Mouse (Mus musculus) granulocyte monocyte progenitor cell, adult 5-6 weeks (primary cell): Measurements from ENCODE around the gene Ipo8. TPM values are rescaled to one million over a fixed set of nuclear protein-coding genes. Genes with fewer than 3 reads are reported as not detected.
A peak's percentile ranks its signal among the peaks of the same experiment; 100 is the strongest.

Experiments used
- ATAC-seq: replicated peaks from 2 replicates; pipeline ENCODE4 v1.8.0; 2016; ENCODE audit warnings: mild to moderate bottlenecking, moderate TSS enrichment, inconsistent platforms; ENCODE audit not compliant: poor library complexity, severe bottlenecking
- total RNA-seq, 2 experiments: library from RNA; stranded (forward) in 1 of 2; stranded (reverse) in 1 of 2; fragments of 200-712, 200-1000 nt in 1 of 2; fragments of >200 nt in 1 of 2; fragmentation: Nextera tagmentation in 1 of 2; gene quantifications; 2 replicates each; pipeline ENCODE4 v1.2.3; 2014 to 2017

The Ipo8 gene
- total RNA-seq (2014; fragmentation: Nextera tagmentation) (26.3 and 36.3 TPM in 2 replicates), total RNA-seq (2017) (38.5 and 40.4 TPM in 2 replicates)

DNA sequence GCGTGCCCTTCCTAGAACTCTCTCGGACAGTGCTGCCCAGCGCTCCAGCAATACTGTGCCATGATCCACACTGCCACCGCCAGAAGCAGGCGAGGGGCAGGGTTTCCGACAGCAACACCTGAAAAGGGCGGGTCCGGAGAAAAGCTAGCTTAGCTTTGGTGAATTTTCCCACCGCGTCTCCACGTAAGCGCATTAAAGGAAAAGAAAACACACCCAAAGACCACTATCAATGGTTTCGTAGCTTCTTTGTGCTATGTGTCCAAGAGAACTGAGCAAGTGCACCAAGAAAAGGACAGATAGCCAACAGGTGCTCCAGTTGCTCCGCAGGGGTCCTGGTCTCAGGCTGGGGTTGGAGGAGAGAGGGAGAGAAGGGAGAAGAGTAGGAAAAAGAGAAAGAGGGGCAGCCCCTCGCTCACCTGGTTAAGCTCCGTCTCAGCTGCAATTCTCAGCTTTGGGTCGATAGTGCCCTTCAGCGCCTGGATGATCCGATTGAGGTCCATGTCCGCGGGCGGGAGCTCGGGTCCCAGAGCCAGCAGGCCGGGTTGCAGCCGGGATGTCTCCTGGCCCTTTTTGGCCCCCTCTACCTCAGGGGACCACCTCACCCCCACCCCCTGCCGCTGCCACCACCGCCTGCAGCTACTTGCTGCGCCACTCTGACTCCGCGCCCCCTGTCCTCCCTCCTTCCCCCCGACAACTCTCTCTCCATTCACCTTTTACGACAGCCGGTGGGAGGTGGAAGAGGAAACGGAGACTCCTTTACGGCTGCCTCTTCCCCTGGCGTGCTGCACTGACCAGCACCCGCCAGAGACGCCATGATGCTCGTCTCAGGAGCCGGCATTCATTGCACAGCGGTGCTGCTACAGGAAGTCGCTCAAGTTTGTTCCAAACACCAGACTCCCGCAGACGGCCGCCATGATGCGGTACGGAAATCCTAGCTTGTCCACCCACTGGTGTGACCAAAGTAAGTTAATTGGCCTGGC lies at the start of gene Ipo8:
TSS of gene Ipo8 (minus strand) at position 720 of the 980 bp plus-strand sequence.
- peak; percentile 98 for ATAC-seq

DNA sequence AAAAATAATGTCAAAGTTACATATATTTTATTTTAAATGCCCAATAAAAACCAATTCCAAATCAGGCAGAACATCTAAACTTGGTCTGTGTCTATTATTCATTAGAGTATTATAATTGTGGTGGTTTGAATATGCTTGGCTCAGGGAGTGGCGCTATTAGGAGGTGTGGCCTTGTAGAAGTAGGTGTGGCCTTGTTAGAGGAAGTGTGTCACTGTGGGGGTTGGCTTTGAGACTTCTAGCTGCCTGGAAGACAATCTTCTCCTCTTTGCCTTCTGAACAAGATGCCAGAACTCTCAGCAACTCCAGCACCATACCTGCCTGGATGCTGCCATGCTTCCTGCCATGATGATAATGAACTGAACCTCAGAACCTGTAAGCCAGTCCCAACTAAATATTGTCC lies 42.6 kb upstream of the Ipo8 start:
- no peak for ATAC-seq

DNA sequence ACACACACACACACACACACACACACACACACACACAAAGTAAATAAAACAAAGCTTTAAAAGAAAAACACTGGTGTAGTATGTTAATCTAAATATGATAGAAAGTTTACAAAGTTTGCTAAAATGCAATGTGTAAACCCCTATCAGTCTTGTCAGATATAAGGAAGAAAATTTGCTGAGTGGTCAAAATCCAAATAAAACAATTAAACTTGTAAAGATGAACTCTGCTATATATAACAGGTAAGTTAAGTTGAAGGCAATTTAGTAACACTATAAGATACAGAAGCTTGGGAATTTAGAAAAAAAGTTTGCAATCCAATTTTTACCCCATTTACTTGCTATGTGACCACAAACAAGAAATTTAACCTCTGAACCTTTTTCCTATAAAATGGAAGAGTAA lies 14.4 kb upstream of the Ipo8 start:
- ATAC-seq = no peak

DNA sequence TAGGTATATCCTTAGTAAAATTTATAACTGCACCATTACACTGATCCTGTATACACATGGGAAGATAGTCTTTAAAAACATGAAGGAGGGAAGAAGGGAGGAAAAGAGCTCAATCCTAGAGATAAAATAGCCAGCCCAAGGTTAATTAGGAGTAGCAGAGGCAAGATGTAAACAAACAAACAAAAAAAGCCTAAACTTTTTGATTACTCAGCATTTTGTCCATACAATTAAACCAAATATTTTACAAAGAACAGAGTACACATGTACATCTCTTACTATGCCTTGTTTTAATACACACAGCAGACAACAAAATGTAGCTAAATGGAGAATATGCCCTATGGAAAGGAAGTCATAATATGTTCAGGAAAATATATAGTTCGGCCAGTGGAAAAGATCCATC lies 10.5 kb upstream of the Ipo8 start:
- no peak for ATAC-seq

DNA sequence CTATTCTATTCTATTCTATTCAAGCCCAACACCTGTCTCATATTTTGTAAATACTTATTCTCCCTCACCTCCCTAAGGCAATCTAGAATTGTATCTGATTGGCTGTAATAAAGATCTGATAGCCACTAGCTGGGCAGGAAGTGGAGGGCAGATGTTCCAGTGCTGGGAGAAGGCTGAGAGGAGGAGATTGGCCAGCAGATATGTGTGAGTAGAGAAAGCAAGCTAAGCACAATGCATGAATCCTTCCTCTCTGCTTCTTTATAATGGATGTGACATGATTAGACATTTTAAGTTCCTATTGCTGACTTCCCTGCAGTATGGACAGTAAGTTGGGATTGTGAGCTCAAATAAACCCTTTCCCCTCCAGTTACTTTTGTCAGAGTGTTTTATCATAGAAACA lies 7.2 kb upstream of the Ipo8 start:
- ATAC-seq = no peak

DNA sequence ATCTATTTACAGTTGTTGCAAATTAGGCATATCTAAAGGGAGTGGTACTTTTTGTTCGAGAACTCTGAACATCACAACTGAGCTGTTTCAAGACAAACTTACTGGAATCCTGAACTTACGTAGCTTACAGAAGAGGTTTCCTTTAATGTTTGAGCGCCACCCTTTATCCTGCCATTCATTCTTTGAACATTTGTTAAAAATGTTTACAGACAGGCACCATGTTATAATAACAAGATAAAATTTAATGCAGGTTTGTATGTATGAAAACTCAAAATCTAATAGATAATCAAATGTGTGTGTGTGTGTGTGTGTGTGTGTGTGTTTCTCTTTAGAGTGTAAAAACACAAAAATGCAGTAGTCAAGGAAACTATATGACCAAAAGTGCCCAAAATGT lies 458 bp upstream of the Ipo8 start:
- no peak for ATAC-seq

DNA sequence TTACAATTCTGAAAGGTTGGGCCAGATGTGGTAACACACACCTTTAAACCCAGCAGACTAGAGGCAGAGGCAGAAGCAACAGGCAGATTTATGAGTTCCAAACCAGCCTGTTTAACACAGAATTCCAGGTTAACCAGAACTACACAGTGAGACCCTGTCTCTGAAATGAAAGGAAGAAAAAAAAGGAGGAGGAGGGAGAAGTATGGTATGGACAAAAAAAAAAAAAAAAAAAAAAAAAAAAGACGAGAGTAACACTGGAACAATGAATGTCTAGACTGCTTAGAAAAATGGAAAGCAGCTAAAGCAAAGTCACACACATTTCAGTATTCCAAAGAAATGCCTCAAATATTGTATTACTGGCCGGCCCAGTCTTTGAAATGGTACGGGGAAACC lies 916 bp downstream of the Ipo8 start:
- ATAC-seq = no peak

DNA sequence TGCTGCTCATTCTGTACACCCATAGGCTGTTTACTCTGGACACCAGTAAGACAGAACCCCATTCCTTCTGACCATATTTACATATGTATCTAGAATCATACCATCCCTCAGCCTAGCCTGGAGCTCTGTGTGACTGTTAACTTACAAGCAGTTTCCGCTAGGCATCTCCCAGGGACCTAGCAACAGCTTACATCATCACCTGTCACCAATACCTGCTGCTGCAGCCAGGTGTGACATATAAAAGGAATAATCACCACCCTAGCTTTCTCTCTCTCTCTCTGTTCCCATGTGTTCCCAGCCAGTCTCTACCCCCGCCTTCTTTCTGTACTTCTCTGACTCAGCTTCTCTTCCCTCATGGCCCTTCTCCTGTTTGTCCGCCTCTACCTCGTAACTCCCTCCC lies 5.1 kb downstream of the Ipo8 start:
- no peak for ATAC-seq

DNA sequence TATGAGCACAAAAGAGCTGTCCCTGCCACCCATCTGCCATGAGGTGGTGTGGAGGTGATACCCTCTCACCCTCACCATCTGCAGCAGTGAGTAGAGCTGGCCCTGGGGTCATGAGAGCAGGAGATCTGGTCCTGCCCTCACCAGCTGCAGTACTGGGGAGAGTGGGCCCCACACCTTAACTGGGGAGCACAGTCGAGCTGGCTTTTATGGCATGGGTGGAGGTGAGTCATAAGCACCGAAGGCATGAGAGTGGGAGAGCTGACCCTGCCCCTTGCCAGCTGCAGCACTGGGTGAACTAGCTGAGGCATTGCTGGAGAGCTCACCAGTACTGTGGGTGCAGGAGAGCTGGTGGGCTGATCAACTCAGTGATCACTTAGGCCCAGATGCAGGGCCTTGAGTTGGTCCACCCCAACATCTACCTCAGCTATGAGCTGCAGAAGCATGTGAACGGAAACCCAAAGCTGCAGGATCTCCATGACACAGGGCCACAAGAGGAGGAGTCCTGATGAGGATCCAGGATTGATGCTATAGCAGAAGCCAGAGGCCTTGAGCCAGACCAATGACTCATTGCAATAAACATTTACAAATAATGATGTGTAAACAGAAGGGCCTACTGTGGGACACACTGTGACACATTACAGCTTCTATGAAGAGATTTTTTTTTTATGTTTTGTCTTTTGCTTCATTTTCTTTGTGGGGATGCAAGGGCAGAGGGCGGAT lies 12.5 kb downstream of the Ipo8 start:
- ATAC-seq = no peak

DNA sequence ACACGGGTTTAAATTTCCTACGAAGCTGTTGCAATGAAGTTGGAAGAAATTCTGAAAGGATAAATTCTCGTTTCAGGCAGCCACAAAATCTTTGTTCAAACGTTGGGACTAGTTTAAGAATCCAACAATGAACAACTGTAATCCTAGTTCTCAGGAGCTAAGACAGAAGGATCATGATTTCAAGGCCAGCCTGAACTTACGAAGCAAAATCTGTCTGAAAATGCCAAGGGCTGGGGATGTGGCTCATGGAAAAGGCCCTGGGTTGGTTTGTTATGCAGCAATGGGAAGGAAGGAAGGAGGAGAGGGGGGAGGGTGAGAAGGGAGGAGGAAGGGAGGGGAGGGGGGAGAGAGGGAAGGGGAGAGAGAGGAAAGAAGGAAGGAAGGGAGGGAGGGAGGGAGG lies 14.5 kb downstream of the Ipo8 start:
- ATAC-seq = no peak

DNA sequence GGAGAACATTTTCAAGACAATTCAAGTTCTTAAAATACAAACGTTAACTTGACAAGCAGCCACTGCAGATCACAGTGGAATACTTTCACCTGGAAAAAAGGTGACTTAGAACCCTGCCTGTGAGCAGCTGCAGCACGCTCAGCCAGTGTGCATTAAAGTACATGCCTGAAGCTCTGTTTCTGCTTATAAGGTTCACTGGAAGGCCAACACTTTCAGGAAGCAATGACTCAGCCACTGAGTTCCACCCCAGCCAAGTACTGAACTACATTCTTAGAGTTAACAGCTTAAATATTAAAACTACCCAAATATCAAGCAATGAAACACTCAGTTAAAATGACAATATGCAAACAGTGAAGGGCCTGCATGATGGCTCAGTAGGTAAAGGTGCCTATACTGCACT lies 20.1 kb downstream of the Ipo8 start:
- ATAC-seq = no peak

DNA sequence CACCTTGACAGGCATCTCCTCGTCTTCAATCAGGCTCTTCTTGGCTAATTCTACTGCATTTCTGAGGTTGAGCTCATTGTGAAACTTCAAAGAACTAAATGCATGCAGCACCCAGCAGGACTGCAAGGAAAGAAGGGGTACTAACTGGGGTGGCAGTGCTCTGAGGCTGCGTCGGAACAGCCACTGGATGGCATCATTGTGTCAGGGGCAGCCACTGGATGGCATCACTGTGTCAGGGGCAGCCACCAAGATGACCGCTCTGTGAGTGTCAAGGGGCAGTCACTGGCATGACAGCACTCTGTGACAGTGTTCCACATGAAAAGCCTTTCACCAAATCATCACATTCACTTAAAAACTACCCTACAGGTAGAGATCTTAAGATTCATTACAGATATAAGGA lies 31.5 kb downstream of the Ipo8 start:
- ATAC-seq = no peak

DNA sequence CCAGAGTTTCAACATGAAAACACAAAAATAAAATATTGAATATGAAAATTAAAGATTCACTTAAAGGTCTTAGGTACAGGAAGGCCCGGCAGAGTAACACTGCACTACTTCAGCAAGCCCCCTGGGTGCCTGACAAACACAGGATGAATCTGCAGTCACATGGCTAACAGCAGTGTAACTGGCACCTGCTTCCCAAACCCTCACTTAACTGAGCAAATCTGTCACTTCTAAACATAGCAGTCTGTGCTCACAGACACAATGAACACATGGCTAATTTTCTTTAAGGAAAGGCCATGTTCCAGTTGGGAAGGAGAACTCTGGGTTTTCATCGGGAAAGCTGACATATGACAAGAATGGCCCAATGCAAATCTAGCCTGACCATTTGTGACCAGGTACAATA lies 36.1 kb downstream of the Ipo8 start:
- no peak for ATAC-seq

DNA sequence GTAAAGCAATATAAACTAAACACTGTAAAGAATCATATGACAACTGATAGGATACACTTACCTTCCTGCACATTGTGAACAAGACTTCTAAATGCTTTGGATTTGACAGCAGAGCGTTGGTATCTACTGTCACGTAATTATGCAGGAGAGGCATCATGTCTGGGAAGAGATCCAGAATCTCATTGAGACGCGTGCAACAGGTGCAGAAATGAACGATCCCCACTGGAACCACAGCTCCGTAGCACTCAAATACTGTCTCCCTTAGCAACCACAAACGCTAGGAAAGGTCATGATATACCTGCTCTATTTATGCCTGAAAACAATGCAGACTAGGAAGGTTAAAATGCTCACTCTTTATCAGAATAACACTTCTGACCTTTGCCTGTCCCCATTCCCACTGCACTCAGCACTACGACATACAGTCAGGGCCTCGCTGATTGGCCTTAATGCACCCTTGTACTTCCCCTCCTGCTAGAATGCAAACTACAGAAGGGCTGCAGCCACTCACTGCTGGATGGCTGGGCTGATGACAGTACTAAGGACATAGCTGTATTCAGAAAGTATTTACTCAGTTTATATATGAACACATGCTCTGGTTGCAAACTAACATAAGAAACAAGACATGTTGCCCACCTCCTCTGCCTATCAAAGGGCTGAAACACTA lies 42.1 kb downstream of the Ipo8 start:
- ATAC-seq = no peak

DNA sequence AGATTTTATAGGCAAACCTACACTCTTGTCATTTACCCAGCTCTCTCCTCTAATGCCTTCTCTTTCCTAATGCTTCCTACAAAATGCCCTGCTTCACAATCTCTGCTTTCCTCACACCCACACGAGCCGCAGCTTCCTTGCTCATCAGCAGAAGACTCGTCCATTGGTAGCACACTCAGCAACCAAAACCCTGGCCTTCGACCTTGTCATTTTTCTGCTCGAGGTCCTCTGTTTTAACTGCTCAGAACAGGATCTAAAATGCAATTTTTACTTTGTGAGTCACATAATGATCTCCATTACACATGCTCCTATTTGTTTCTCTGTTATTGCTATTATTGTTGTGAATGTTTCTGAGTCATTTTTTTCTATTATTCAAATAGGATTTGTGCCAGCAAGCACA lies 45.1 kb downstream of the Ipo8 start:
- no peak for ATAC-seq

DNA sequence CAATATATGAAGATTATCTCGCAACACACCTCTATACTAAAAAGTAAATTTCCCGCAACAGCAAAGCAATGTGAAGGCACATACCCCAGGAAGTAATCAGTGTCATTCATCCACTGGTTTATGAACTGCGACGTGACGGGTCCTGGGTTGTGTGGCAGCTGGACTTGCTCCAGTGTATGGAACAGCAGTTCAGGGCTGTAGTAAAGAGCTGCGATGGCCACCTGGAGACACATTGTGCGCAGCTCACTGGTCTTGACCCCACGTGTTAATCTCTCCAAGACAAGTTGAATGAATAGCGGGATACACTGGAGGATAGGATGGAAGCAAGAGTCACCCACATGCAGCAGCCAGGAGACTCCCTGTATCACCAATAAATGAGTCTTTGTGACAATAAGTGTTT lies 46.8 kb downstream of the Ipo8 start:
- no peak for ATAC-seq

DNA sequence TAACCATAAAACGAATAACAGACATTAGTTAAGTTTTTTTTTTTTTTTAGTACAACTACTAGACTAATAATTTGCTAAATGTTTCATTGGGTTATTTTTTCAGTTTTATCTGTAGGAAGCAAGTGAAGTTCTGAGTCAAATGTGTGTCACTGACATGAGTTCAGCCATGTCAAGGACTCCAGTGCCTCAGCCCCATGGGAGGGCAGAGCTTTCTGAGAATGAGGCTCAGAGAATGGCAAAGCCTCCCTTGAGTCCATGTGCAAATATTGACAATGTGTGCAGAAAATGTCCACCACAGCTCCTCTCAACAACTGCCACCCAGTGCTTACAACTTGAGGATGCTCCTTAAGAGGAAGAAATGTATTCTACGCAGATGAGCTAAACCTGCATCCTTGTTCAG lies 55.0 kb downstream of the Ipo8 start:
- no peak for ATAC-seq

DNA sequence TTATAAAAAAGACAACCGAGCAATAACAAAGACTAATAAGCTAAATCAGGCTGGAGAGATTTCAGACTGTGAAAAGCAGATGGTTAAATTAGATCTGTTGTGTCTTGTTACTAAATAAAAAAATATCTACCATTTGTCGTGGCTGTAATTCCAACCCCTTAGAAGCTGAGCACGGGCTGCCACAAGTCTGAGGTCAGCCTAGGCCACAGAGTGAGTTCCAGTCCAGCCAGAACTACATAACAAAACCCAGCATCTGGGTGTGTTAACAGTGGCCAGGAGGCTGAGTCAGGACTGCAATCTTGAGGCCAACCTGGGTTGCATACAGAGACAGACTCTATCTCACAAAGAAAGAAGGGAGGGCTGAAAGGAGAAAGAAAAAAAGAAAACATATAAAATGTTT lies 59.8 kb downstream of the Ipo8 start:
- no peak for ATAC-seq

DNA sequence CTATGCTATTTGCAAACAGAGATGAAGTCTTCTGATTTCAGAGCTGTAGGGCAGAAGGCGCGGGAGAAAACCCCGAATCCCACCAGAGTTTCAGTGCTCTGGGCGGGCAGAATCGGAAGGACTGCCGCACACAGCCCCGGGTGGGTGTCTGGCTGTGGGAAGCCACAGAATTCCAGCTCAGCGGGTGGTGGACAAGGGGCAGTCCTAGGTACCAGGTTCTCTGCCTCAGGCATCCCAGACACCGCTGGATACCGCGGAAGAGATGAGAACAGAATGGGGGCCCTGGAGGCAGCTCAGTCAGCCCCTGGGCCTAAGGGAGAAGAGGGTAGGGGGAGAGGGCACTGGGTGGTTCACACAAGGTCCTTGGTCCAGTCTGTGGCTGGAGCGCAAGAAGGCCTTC lies 62.8 kb downstream of the Ipo8 start:
- no peak for ATAC-seq

DNA sequence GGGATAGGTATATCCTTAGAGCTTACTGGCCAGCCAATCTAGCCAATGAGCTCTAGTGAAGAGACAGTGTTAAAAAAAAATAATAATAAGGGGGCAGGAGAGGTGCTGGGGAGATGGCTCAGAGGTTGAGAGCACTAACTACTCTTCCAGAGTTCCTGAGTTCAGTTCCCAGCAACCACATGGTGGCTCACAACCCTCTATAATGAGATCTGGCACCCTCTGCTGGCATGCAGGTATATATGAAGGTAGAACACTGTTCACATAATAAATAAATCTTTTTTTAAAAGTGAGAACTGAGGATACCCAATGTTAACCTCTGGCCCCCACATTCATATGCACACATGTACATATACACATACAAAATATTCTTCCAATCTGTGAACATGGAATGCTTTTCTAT lies 64.0 kb downstream of the Ipo8 start:
- no peak for ATAC-seq
